Mouse (Mus musculus): Measurements from ENCODE around the gene Gpn2.

Gene Gpn2

GRCm38 (mm10) chr4:133592570-133592969, 8.4 kb downstream of the Gpn2 start:
- peak; percentile 60 for DNase-seq (ENCODE audit: low read depth, low spot score)

GRCm38 (mm10) chr4:133595538-133595937, 11.4 kb downstream of the Gpn2 start:
- no peak for DNase-seq (ENCODE audit: low read depth, low spot score)

- DNase-seq (ENCODE audit: low read depth, low spot score) = no peak
These were observed 11.9 kb downstream of the Gpn2 start for GRCm38 (mm10) chr4:133596084-133596483.

GRCm38 (mm10) chr4:133598616-133599015, 14.5 kb downstream of the Gpn2 start:
- peak; percentile 77 for DNase-seq (ENCODE audit: low read depth, low spot score)

- DNase-seq (ENCODE audit: low read depth, low spot score) = peak; percentile 48
These were observed 15.0 kb downstream of the Gpn2 start for GRCm38 (mm10) chr4:133599116-133599515.

GRCm38 (mm10) chr4:133599571-133600073, 15.5 kb downstream of the Gpn2 start:
- DNase-seq (ENCODE audit: low read depth, low spot score) = peak; percentile 88

- DNase-seq (ENCODE audit: low read depth, low spot score) = no peak
These were observed 16.1 kb downstream of the Gpn2 start for GRCm38 (mm10) chr4:133600306-133600705.

- peak; percentile 89 for DNase-seq (ENCODE audit: low read depth, low spot score)
These were observed 17.6 kb downstream of the Gpn2 start, which contains the start of gene Sfn for GRCm38 (mm10) chr4:133601721-133602218. TSS of gene Sfn (minus strand) at chr4:133602168.

- no peak for DNase-seq (ENCODE audit: low read depth, low spot score)
These were observed 18.9 kb downstream of the Gpn2 start for GRCm38 (mm10) chr4:133603056-133603455.

- DNase-seq (ENCODE audit: low read depth, low spot score) = no peak
These were observed 20.0 kb downstream of the Gpn2 start for GRCm38 (mm10) chr4:133604175-133604574.

- DNase-seq (ENCODE audit: low read depth, low spot score) = peak; percentile 62
These were observed 20.7 kb downstream of the Gpn2 start for GRCm38 (mm10) chr4:133604856-133605255.

- peak; percentile 63 for DNase-seq (ENCODE audit: low read depth, low spot score)
These were observed 21.2 kb downstream of the Gpn2 start for GRCm38 (mm10) chr4:133605330-133605729.

GRCm38 (mm10) chr4:133607284-133607683, 23.1 kb downstream of the Gpn2 start:
- DNase-seq (ENCODE audit: low read depth, low spot score) = no peak

GRCm38 (mm10) chr4:133609719-133610118, 25.6 kb downstream of the Gpn2 start:
- peak; percentile 82 for DNase-seq (ENCODE audit: low read depth, low spot score)

GRCm38 (mm10) chr4:133611815-133612214, 27.7 kb downstream of the Gpn2 start:
- peak; percentile 87 for DNase-seq (ENCODE audit: low read depth, low spot score)

GRCm38 (mm10) chr4:133612416-133612815, 28.3 kb downstream of the Gpn2 start:
- peak; percentile 73 for DNase-seq (ENCODE audit: low read depth, low spot score)

- no peak for DNase-seq (ENCODE audit: low read depth, low spot score)
These were observed 28.9 kb downstream of the Gpn2 start for GRCm38 (mm10) chr4:133613026-133613425.

GRCm38 (mm10) chr4:133613867-133614266, 29.7 kb downstream of the Gpn2 start:
- DNase-seq (ENCODE audit: low read depth, low spot score) = peak; percentile 59

- DNase-seq (ENCODE audit: low read depth, low spot score) = no peak
These were observed 30.2 kb downstream of the Gpn2 start for GRCm38 (mm10) chr4:133614274-133614761.

- DNase-seq (ENCODE audit: low read depth, low spot score) = no peak
These were observed 31.3 kb downstream of the Gpn2 start for GRCm38 (mm10) chr4:133615416-133615815.

- DNase-seq (ENCODE audit: low read depth, low spot score) = no peak
These were observed 33.8 kb downstream of the Gpn2 start for GRCm38 (mm10) chr4:133617936-133618335.

- no peak for DNase-seq (ENCODE audit: low read depth, low spot score)
These were observed 35.4 kb downstream of the Gpn2 start for GRCm38 (mm10) chr4:133619473-133620136.

GRCm38 (mm10) chr4:133620668-133621067, 36.5 kb downstream of the Gpn2 start:
- DNase-seq (ENCODE audit: low read depth, low spot score) = no peak
